Mouse (Mus musculus) myocyte (in vitro differentiated cells): ENCODE data around the gene Vmn1r6. TPM values are rescaled to one million over a fixed set of nuclear protein-coding genes. Genes with fewer than 3 reads are reported as not detected.
"Not testable (repeated sequence)": the region's sequence is repeated elsewhere in the genome, so short reads cannot be mapped to it uniquely, and the experiment has no call there.

Source experiments
- H3K27me3 ChIP-seq: one replicate; pipeline ENCODE4 v1.6.1; 2011; ENCODE audit not compliant: control insufficient read depth, insufficient read depth, insufficient read length
- H3K36me3 ChIP-seq: one replicate; pipeline ENCODE4 v1.6.1; 2011; ENCODE audit not compliant: control insufficient read depth, insufficient read depth
- H3K4me2 ChIP-seq: one replicate; pipeline ENCODE4 v1.6.1; 2011; ENCODE audit warnings: low read depth, control low read depth
- H3K4me3 ChIP-seq: one replicate; pipeline ENCODE4 v1.5.1; 2011; ENCODE audit warnings: mild to moderate bottlenecking, control low read depth, moderate library complexity
- H3K79me2 ChIP-seq: one replicate; pipeline ENCODE4 v1.6.1; 2011; ENCODE audit not compliant: control insufficient read depth, insufficient read depth
- H3ac ChIP-seq: one replicate; pipeline ENCODE4 v1.6.1; 2011; ENCODE audit not compliant: control insufficient read depth, insufficient read length
- CEBPB ChIP-seq: IDR thresholded peaks from 2 replicates; pipeline ENCODE4 v1.6.1; 2011; ENCODE audit warnings: mild to moderate bottlenecking, moderate library complexity; ENCODE audit not compliant: poor library complexity, insufficient read depth, severe bottlenecking
- E2F4 ChIP-seq: IDR thresholded peaks from one replicate; pipeline ENCODE4 v1.6.1; 2011; ENCODE audit warnings: mild to moderate bottlenecking, control low read depth, moderate library complexity; ENCODE audit not compliant: insufficient read depth
- MAX ChIP-seq: IDR thresholded peaks from one replicate; pipeline ENCODE4 v1.6.1; 2011; ENCODE audit warnings: low read depth, mild to moderate bottlenecking, control low read depth
- MYOD1 ChIP-seq, 3 experiments: IDR thresholded peaks; one replicate each; pipeline ENCODE4 v1.6.1; 2011; ENCODE audit warnings: control low read depth in 2 of 3, low read depth in 2 of 3, mild to moderate bottlenecking in 2 of 3, moderate library complexity in 1 of 3; ENCODE audit not compliant: insufficient read length in 2 of 3, control insufficient read depth in 1 of 3
- MYOG ChIP-seq, 3 experiments: IDR thresholded peaks; one replicate each; pipeline ENCODE4 v1.6.1; 2011; ENCODE audit warnings: control low read depth in 2 of 3, low read depth in 2 of 3, mild to moderate bottlenecking in 2 of 3; ENCODE audit not compliant: insufficient read length in 2 of 3, control insufficient read depth in 1 of 3, insufficient read depth in 1 of 3
- POLR2A ChIP-seq: IDR thresholded peaks from one replicate; pipeline ENCODE4 v1.6.1; 2011; ENCODE audit warnings: low read depth, mild to moderate bottlenecking, control low read depth, moderate library complexity; ENCODE audit not compliant: insufficient read length
- POLR2AphosphoS2 ChIP-seq: IDR thresholded peaks from one replicate; pipeline ENCODE4 v1.6.1; 2011; ENCODE audit warnings: low read depth, control low read depth; ENCODE audit not compliant: insufficient read length
- REST ChIP-seq: IDR thresholded peaks from one replicate; pipeline ENCODE4 v1.6.1; 2011; ENCODE audit warnings: mild to moderate bottlenecking, control low read depth, moderate library complexity; ENCODE audit not compliant: insufficient read depth, insufficient read length
- SRF ChIP-seq: IDR thresholded peaks from one replicate; pipeline ENCODE4 v1.6.1; 2011; ENCODE audit warnings: low read depth; ENCODE audit not compliant: control insufficient read depth, insufficient read length
- TCF12 ChIP-seq: IDR thresholded peaks from one replicate; pipeline ENCODE4 v1.6.1; 2011; ENCODE audit warnings: mild to moderate bottlenecking, control low read depth; ENCODE audit not compliant: poor library complexity, insufficient read depth, severe bottlenecking
- TCF3 ChIP-seq: IDR thresholded peaks from one replicate; pipeline ENCODE4 v1.6.1; 2011; ENCODE audit warnings: low read depth, control low read depth; ENCODE audit not compliant: insufficient read length
- USF1 ChIP-seq: IDR thresholded peaks from one replicate; pipeline ENCODE4 v1.6.1; 2011; ENCODE audit warnings: low read depth, mild to moderate bottlenecking, control low read depth, moderate library complexity
- polyA plus RNA-seq: library from polyadenylated mRNA; unstranded; fragments of >200 nt; fragmentation: generic; extraction: Trizol; gene quantifications from one replicate; pipeline ENCODE4 v1.2.1, GENCODE M21; 2012; ENCODE audit warnings: missing spikeins

Vmn1r6 gene
- not detected for polyA plus RNA-seq

DNA sequence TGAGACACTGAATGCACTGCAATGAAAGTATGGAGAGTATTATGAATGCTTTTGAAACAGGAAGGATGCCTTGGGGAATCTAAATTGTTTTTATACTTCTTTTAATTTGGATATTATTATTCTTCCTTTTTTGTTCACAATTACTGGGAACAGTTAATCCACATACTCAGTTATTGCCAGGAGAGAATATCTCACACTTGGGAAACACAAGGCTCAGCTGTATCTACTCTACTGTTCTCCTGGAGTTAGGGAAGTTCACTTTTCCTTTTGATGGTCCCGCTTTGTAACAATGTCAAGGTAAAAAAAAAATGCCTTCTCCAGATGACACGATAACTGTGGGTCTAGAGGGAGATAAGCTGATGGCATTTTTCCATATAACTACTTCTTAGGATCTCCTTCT, at the start of gene Vmn1r6:
Vmn1r6 (plus strand) TSS at position 301 of the 400 bp plus-strand sequence.
- no peaks in the 10 kb centered on the region for H3K79me2 ChIP-seq
- H3K4me2 ChIP-seq = no peak within 1 kb of the TSS
- TF ChIP-seq CEBPB (no peak), E2F4 (no peak), MYOG (IDR thresholded peaks at IDR 0.05; ENCODE audit: control insufficient read depth in 1 of 3, insufficient read depth in 1 of 3, insufficient read length in 2 of 3, low read depth in 2 of 3) (no peak)
- no peaks in the 10 kb centered on the region for H3K36me3 ChIP-seq
- H3K4me3 ChIP-seq = no peak within 1 kb of the TSS
- no peak within 1 kb of the TSS for H3ac ChIP-seq
- H3K27me3 ChIP-seq = no peaks in the 10 kb centered on the region

DNA sequence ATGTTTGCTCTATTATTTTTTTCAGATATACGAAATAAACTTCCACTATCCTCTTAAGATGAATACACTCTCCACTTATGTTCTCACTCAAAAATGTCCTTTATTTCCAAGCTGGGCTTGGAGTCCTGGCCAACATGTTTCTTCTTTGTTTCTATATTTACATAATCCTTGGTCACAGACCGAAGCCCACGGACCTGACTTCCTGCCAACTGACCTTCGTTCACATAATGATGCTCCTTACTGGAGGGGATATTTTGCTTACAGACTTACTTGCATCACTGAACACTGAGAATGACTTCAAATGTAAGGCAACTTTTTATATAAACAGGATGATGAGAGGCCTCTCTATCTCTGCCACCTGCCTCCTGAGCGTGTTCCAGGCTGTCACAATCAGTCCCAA, 40.6 kb upstream of the Vmn1r6 start:
- Histone ChIP-seq H3ac (no peak overlapping the region), H3K4me3 (no peak overlapping the region), H3K79me2 (no peaks in the 10 kb centered on the region), H3K27me3 (no peaks in the 10 kb centered on the region), H3K36me3 (no peaks in the 10 kb centered on the region), H3K4me2 (no peak overlapping the region)
- TF ChIP-seq E2F4 (no peak), CEBPB (no peak), POLR2AphosphoS2 (no peak), USF1 (no peak), REST (no peak), TCF3 (no peak), MYOD1 (IDR thresholded peaks at IDR 0.05; ENCODE audit: control insufficient read depth in 1 of 3, insufficient read length in 2 of 3, low read depth in 2 of 3) (no peak), MAX (no peak), POLR2A (no peak), SRF (no peak), MYOG (IDR thresholded peaks at IDR 0.05; ENCODE audit: control insufficient read depth in 1 of 3, insufficient read depth in 1 of 3, insufficient read length in 2 of 3, low read depth in 2 of 3) (no peak), TCF12 (no peak)

DNA sequence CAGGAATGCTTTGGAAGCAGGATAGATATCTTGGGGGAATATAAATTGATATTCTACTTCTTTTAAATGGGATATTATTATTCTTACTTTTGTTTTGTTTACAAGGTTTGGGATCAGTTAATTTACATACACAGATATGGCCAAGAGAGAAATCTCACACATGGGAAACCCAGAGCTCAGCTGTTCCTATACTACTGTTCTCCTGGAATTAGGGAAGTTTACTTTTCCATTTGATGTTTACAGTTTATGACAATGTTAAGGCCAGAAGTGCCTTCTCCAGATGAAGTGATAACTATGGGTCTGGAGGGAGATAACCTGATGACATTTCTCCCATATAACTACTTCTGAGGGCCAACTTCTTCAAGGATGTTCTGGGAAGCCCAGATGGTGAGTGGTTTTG, 27.1 kb upstream of the Vmn1r6 start, which contains the start of gene Vmn1r5:
Vmn1r5 (plus strand) TSS at position 301 of the 400 bp plus-strand sequence.
- TF ChIP-seq MYOG (IDR thresholded peaks at IDR 0.05; ENCODE audit: control insufficient read depth in 1 of 3, insufficient read depth in 1 of 3, insufficient read length in 2 of 3, low read depth in 2 of 3) = no peak
- TF ChIP-seq POLR2A = no peak
- TF ChIP-seq MYOD1 (IDR thresholded peaks at IDR 0.05; ENCODE audit: control insufficient read depth in 1 of 3, insufficient read length in 2 of 3, low read depth in 2 of 3) = no peak
- TF ChIP-seq REST = no peak
- no peak within 1 kb of the TSS for H3K4me2 ChIP-seq
- H3K4me3 ChIP-seq = no peak within 1 kb of the TSS
- H3K27me3 ChIP-seq = no peaks in the 10 kb centered on the region
- no peaks in the 10 kb centered on the region for H3K36me3 ChIP-seq
- no peaks in the 10 kb centered on the region for H3K79me2 ChIP-seq
- H3ac ChIP-seq = no peak within 1 kb of the TSS

DNA sequence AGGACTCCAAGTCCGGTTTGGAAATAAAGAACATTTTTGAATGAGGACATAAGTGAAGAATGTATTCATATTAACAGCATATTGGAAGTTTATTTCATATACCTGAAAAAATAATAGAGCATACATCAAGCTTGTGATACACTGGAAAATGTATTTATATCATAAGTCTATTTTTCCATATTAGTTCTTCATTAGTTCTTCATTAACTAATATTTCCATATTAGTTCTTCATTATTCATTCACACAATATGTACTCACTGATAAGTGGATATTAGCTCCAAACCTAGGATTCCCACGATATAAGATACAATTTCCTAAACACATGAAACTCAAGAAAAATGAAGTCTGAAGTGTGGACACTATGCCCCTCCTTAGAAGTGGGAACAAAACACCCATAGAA, 28.2 kb downstream of the Vmn1r6 start, which contains the start of gene Vmn1r7:
Vmn1r7 (minus strand) TSS at position 101 of the 400 bp plus-strand sequence.
- H3K27me3 ChIP-seq, H3ac ChIP-seq, H3K79me2 ChIP-seq, H3K4me3 ChIP-seq, H3K4me2 ChIP-seq, H3K36me3 ChIP-seq: not testable (repeated sequence)

DNA sequence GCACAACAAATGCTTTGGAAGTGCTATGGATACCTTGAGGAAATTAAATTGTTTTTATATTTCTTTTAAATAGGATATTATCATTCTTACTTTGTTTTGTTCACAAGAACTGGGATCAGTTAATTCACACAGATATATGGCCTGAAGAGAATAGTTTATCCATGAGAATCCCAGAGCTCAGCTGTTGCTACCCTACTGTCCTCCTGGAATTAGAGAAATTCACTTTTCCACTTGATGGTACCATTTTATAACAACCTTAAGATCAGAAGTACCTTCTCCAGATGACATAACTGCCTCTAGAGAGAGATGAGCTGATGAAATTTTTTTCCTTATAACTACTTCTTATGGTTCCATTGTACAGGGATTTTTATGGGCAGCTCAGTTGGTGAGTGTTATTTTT, 34.9 kb downstream of the Vmn1r6 start, which contains the start of gene Vmn1r8:
Vmn1r8 (plus strand) TSS at position 301 of the 400 bp plus-strand sequence.
- Histone ChIP-seq H3ac (no peak within 1 kb of the TSS), H3K79me2 (no peaks in the 10 kb centered on the region), H3K36me3 (no peaks in the 10 kb centered on the region), H3K4me3 (no peak within 1 kb of the TSS), H3K4me2 (no peak within 1 kb of the TSS), H3K27me3 (no peaks in the 10 kb centered on the region)
- no peak for TF ChIP-seq E2F4
- no peak for TF ChIP-seq MYOG (IDR thresholded peaks at IDR 0.05; ENCODE audit: control insufficient read depth in 1 of 3, insufficient read depth in 1 of 3, insufficient read length in 2 of 3, low read depth in 2 of 3)
- no peak for TF ChIP-seq MAX
- TF ChIP-seq SRF = no peak
- TF ChIP-seq MYOD1 (IDR thresholded peaks at IDR 0.05; ENCODE audit: control insufficient read depth in 1 of 3, insufficient read length in 2 of 3, low read depth in 2 of 3) = no peak
- TF ChIP-seq POLR2A = no peak
- TF ChIP-seq POLR2AphosphoS2 = no peak
- TF ChIP-seq USF1 = no peak
- TF ChIP-seq TCF3 = no peak
- TF ChIP-seq REST = no peak

DNA sequence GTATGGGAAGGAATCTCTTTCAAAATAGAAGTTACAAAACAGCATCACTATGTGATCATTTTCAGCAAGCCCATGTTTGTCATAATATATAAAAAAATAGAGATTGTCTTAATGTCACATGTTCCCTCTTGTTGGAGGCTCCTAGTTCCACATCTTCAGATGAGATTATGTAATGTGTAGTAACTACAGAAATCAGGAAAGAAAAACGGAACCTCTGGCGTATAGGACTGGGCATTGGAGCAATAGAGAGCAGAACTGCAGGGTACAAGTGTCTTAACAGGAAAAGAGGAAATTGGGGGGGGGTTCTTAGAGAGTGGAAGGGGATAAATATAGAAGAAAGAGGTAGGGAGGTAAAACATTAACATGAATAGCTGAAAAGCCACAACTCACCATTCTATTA, 37.6 kb downstream of the Vmn1r6 start:
- Histone ChIP-seq H3K36me3 (no peaks in the 10 kb centered on the region), H3ac (no peak overlapping the region), H3K27me3 (no peaks in the 10 kb centered on the region), H3K4me2 (no peak overlapping the region), H3K79me2 (no peaks in the 10 kb centered on the region), H3K4me3 (no peak overlapping the region)
- TF ChIP-seq POLR2A (no peak), MYOD1 (IDR thresholded peaks at IDR 0.05; ENCODE audit: control insufficient read depth in 1 of 3, insufficient read length in 2 of 3, low read depth in 2 of 3) (no peak), USF1 (no peak), CEBPB (no peak), E2F4 (no peak), POLR2AphosphoS2 (no peak), TCF3 (no peak), MAX (no peak), SRF (no peak), REST (no peak), MYOG (IDR thresholded peaks at IDR 0.05; ENCODE audit: control insufficient read depth in 1 of 3, insufficient read depth in 1 of 3, insufficient read length in 2 of 3, low read depth in 2 of 3) (no peak)
